Mouse (Mus musculus): Measurements from ENCODE around the gene 5430402E10Rik.

Gene 5430402E10Rik

DNA sequence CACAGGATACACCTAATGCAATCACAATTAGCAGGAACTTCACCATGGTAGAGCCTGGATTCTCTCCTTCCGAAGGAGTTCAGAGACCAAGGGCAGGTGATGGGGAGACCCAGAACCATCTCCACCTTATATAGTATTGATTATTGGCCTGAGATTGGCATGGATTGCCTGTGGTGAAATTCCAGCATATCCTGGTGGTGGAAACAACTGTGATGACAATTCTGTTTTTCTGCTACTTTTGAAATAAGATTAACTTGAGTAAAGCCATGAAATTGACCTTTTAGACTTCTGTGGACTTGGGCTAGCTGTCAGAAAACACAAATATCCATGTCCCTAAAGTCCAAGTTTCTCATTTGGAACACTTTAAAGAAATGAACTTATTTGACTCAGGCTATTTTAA, at the start of gene 5430402E10Rik:
TSS of gene 5430402E10Rik (minus strand) at position 101 of the 400 bp plus-strand sequence.
- 91% methylated on average over 1 of the region's 1 CpGs for WGBS

DNA sequence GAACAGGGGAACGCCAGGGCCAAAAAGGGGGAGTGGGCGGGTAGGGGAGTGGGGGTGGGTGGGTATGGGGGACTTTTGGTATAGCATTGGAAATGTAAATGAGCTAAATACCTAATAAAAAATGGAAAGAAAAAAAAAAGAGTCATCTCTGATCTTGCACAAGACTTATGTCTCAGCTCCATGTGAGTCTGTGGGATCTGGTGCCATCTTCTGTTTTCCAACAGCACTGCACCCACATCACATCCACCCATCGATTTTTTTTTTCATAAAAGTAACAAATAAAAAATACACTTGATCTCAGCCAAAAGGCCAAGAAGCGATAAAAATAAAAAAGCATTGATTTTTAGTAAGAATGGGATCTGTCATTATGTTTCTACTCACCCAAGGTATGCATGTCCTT, 44.8 kb downstream of the 5430402E10Rik start:
- WGBS, result 51% methylated on average over 2 of the region's 4 CpGs

Measured in cerebral cortex, adult 2 months (tissue).